ENCODE assay signal across 14 mouse cellular contexts in genomic region chr1:130588659-130589058, GRCm38 (mm10). TPM values are rescaled to one million over a fixed set of nuclear protein-coding genes. Genes with fewer than 3 reads are reported as not detected.
DNase-seq lines count a peak whose midpoint lies in the region; ATAC-seq lines count a peak whose summit lies in the region.
"Had no signal": no experiment of that assay in that cellular context is flagged by ENCODE, and none has a peak within 500 bp of the region (broad histone marks: within the 10 kb centered on the region; RNA-seq: fewer than 3 reads in every experiment).

No protein-coding gene starts in this region.

- DNase-seq in NIH3T3 (ENCODE audit: low read depth), result peak; percentile 32
- peak; percentile 55 for DNase-seq in gastrocnemius, postnatal 10 days
- peak; percentile 18 to 19 for DNase-seq in kidney, postnatal 4 days
- DNase-seq in left cerebral cortex, postnatal 10 days (ENCODE audit: extremely low spot score in 1 of 2, low spot score in 2 of 2), result no peak
- DNase-seq in thymus, postnatal 10 days (ENCODE audit: low spot score in 2 of 2), result no peak
- DNase-seq: cerebellum, adult 8-10 months had no signal

- H3K9me3 ChIP-seq in kidney, embryonic 16.5 days (ENCODE audit: low read length), result no peaks in the 10 kb centered on the region
- no peaks in the 10 kb centered on the region for H3K9me3 ChIP-seq in kidney, embryonic 15.5 days (replicated peaks)
- H3K9me3 ChIP-seq: hindbrain, embryonic 13.5 days; limb, embryonic 12.5 days had no signal

- intact Hi-C loops in left cerebral cortex, postnatal 10 days (cut with DNase I), result no loop called here

- H3K36me3 ChIP-seq in kidney, embryonic 16.5 days (ENCODE audit: insufficient read depth, low read length), result no peaks in the 10 kb centered on the region
- no peaks in the 10 kb centered on the region for H3K36me3 ChIP-seq in kidney, embryonic 15.5 days
- H3K36me3 ChIP-seq: hindbrain, embryonic 13.5 days; limb, embryonic 12.5 days had no signal

- ATAC-seq in kidney, embryonic 16.5 days (ENCODE audit: low FRiP score, low TSS enrichment), result peak; percentile 63; the same call in 1 of the 2 replicates
- ATAC-seq in kidney, embryonic 15.5 days (replicated peaks; ENCODE audit: low FRiP score), result no peak
- no peak for ATAC-seq in activated CD4-positive, CD25-positive, alpha-beta regulatory T cell, adult 4 months

- no peak overlapping the region for H3K4me2 ChIP-seq in kidney, embryonic 16.5 days (replicated peaks; ENCODE audit: low read depth, low read length)
- no peak overlapping the region for H3K4me2 ChIP-seq in kidney, embryonic 15.5 days
- H3K4me2 ChIP-seq: hindbrain, embryonic 13.5 days; limb, embryonic 12.5 days had no signal

- H3K27me3 ChIP-seq in kidney, embryonic 16.5 days (ENCODE audit: insufficient read depth, low read length), result no peaks in the 10 kb centered on the region
- no peaks in the 10 kb centered on the region for H3K27me3 ChIP-seq in kidney, embryonic 15.5 days
- H3K27me3 ChIP-seq: hindbrain, embryonic 13.5 days; limb, embryonic 12.5 days had no signal

- H3K4me1 ChIP-seq in kidney, embryonic 16.5 days (ENCODE audit: insufficient read depth, low read length), result no peaks in the 10 kb centered on the region
- no peaks in the 10 kb centered on the region for H3K4me1 ChIP-seq in kidney, embryonic 15.5 days
- H3K4me1 ChIP-seq: hindbrain, embryonic 13.5 days; limb, embryonic 12.5 days had no signal

- H3K9ac ChIP-seq in kidney, embryonic 16.5 days (replicated peaks; ENCODE audit: low read length), result no peak overlapping the region
- no peak overlapping the region for H3K9ac ChIP-seq in kidney, embryonic 15.5 days
- H3K9ac ChIP-seq: hindbrain, embryonic 13.5 days; limb, embryonic 12.5 days had no signal

- no peak overlapping the region for H3K4me3 ChIP-seq in kidney, embryonic 16.5 days (ENCODE audit: low read length)
- no peak overlapping the region for H3K4me3 ChIP-seq in kidney, embryonic 15.5 days (replicated peaks)
- H3K4me3 ChIP-seq: hindbrain, embryonic 13.5 days; limb, embryonic 12.5 days had no signal

- no peak overlapping the region for H3K27ac ChIP-seq in kidney, embryonic 16.5 days (ENCODE audit: low read length)
- H3K27ac ChIP-seq in kidney, embryonic 15.5 days, result no peak overlapping the region
- H3K27ac ChIP-seq: hindbrain, embryonic 13.5 days; limb, embryonic 12.5 days had no signal

- WGBS in kidney, embryonic 16.5 days, result 73% methylated on average over 9 of the region's 9 CpGs
- WGBS in kidney, embryonic 15.5 days, result 82% methylated on average over 9 of the region's 9 CpGs

RNA-seq across cellular contexts. Expression of gene Zp3r, which starts 40.8 kb away (rescaled TPM):
- polyA plus RNA-seq in kidney, embryonic 16.5 days (2015; fragmentation: Nextera tagmentation; extraction: Ambion mirVana), result not detected in 2 replicates
- not detected in 2 replicates for polyA plus RNA-seq in kidney, embryonic 15.5 days (2015; fragmentation: Nextera tagmentation; extraction: Ambion mirVana)
- total RNA-seq in gastrocnemius, postnatal 10 days (2021), result not detected
- total RNA-seq in left cerebral cortex, postnatal 10 days (2021), result not detected
- not detected for polyA plus RNA-seq in activated CD4-positive, CD25-positive, alpha-beta regulatory T cell, adult 4 months (2017; shearing (Covaris generic))
- total RNA-seq: layer of hippocampus, adult 18-20 months had no signal
- polyA plus RNA-seq: embryonic facial prominence, embryonic 14.5 days; hindbrain, embryonic 13.5 days; limb, embryonic 12.5 days; lung, embryonic 16.5 days had no signal

Comparison
In these comparisons a context has a peak if more than half of its experiments do, and no peak if none do; other contexts are left out.
1. DNase-seq: peak in NIH3T3 (single experiment), gastrocnemius, postnatal 10 days (single experiment) and kidney, postnatal 4 days (2 of 2); none in left cerebral cortex, postnatal 10 days (0 of 2) and thymus, postnatal 10 days (0 of 2).